Mouse (Mus musculus) embryonic facial prominence, embryonic 14.5 days (tissue): Measurements from ENCODE around the gene Fam107b. TPM values are rescaled to one million over a fixed set of nuclear protein-coding genes. Genes with fewer than 3 reads are reported as not detected.

ENCODE experiments used
- ATAC-seq: fragments of 200-750 bp; cut with Nextera tagmentation; 2 replicates; pipeline ENCODE4 v1.8.0; 2017; ENCODE audit warnings: low read depth, moderate number of reproducible peaks, moderate TSS enrichment
- DNase-seq: peaks from one replicate; pipeline ENCODE4 v3.0.0-alpha.2; 2015; ENCODE audit warnings: low spot score
- H3K27ac ChIP-seq: fragments of 300-500 bp; sonication (generic); replicated peaks from 2 replicates; pipeline ENCODE4 v1.5.1; 2014; ENCODE audit warnings: low read depth, mild to moderate bottlenecking, low read length, moderate library complexity
- H3K27me3 ChIP-seq: fragments of 300-500 bp; sonication (generic); replicated peaks from 2 replicates; pipeline ENCODE4 v1.6.1; 2014; ENCODE audit warnings: low read length; ENCODE audit not compliant: control insufficient read depth, insufficient read depth
- H3K36me3 ChIP-seq: fragments of 300-500 bp; sonication (generic); 2 replicates; pipeline ENCODE4 v1.6.1; 2014; ENCODE audit warnings: low read length, mixed read lengths; ENCODE audit not compliant: control insufficient read depth, insufficient read depth
- H3K4me1 ChIP-seq: fragments of 300-500 bp; sonication (generic); 2 replicates; pipeline ENCODE4 v1.6.1; 2014; ENCODE audit warnings: antibody characterized with exemption, low read length; ENCODE audit not compliant: control insufficient read depth, insufficient read depth
- H3K4me2 ChIP-seq: fragments of 300-500 bp; sonication (generic); 2 replicates; pipeline ENCODE4 v1.6.1; 2014; ENCODE audit warnings: low read depth, mild to moderate bottlenecking, low read length, moderate library complexity, mixed read lengths
- H3K4me3 ChIP-seq: fragments of 300-500 bp; sonication (generic); 2 replicates; pipeline ENCODE4 v1.5.1; 2014; ENCODE audit warnings: low read depth, mild to moderate bottlenecking, low read length
- H3K9ac ChIP-seq: fragments of 300-500 bp; sonication (generic); 2 replicates; pipeline ENCODE4 v1.6.1; 2014; ENCODE audit warnings: low read depth, mild to moderate bottlenecking, low read length, moderate library complexity, mixed read lengths
- H3K9me3 ChIP-seq: fragments of 300-500 bp; sonication (generic); 2 replicates; pipeline ENCODE4 v1.6.1; 2016; ENCODE audit warnings: low read length; ENCODE audit not compliant: control insufficient read depth
- WGBS: fragments of 180-500 bp; shearing (Covaris S2); extraction: QIAGEN DNeasy Blood & Tissue Kit; methylation state at CpG from one replicate; pipeline ENCODE4 v1.1.7; 2014; 5-methylcytosine and 5-hydroxymethylcytosine counted together
- polyA plus RNA-seq: library from polyadenylated mRNA; unstranded; fragments of >200 nt; fragmentation: Nextera tagmentation; extraction: Ambion mirVana; gene quantifications from 2 replicates; pipeline ENCODE4 v1.2.1, GENCODE M21; 2014

Gene Fam107b
- polyA plus RNA-seq, 1 experiment from 2014 or later, result 40.4 TPM

DNA sequence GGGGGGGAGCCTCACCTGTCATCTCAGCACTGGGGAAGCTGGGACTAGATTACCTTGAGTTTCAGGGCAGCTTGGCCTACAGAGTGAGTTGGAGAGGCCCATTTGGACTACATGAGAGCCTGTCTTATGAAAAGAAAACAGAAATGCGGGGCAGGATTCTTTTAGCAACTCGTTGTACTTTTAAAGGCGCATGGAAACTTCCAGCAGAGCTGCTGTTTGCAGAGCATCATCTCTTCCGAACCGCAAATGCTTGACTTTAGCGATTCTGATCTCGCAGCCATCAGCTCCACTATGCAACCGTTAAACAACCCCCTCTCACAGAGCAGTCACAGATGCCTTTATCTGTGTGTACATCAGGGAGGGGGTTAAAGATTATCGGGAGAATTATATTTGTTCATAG lies 179.8 kb downstream of the Fam107b start:
- Histone ChIP-seq H3K27me3 (no peaks in the 10 kb centered on the region), H3K9me3 (no peaks in the 10 kb centered on the region), H3K9ac (no peak overlapping the region), H3K27ac (no peak overlapping the region), H3K4me2 (no peak overlapping the region), H3K4me1 (peaks cover 37% of the 10 kb centered on the region), H3K36me3 (no peaks in the 10 kb centered on the region), H3K4me3 (no peak overlapping the region)
- no peak for DNase-seq
- 69% methylated on average over 9 of the region's 9 CpGs for WGBS
- ATAC-seq, result no peak

DNA sequence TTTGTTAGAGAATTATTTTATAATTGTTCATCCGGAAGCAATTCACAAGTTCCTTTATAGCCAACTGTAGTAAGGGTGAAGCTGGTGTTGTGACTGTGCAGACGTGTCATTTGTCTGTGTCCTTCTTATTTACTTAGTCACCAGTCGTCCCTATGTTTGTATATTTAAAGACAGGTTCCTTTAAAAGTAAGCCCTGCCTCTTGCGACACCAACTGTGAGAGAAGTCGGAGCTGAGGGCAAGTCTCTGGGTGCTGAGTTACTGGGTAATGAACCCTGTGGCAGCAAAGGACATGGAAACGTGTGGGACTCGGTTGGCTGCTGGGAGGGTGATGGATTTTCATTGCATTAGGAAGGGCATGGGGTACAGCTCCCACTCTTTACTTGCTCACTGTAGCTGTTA lies 182.1 kb downstream of the Fam107b start:
- no peak for DNase-seq
- Histone ChIP-seq H3K4me2 (no peak overlapping the region), H3K4me1 (peaks cover 37% of the 10 kb centered on the region), H3K36me3 (no peaks in the 10 kb centered on the region), H3K27me3 (no peaks in the 10 kb centered on the region), H3K4me3 (no peak overlapping the region), H3K27ac (no peak overlapping the region), H3K9ac (no peak overlapping the region), H3K9me3 (no peaks in the 10 kb centered on the region)
- 68% methylated on average over 7 of the region's 7 CpGs for WGBS
- ATAC-seq, result no peak

DNA sequence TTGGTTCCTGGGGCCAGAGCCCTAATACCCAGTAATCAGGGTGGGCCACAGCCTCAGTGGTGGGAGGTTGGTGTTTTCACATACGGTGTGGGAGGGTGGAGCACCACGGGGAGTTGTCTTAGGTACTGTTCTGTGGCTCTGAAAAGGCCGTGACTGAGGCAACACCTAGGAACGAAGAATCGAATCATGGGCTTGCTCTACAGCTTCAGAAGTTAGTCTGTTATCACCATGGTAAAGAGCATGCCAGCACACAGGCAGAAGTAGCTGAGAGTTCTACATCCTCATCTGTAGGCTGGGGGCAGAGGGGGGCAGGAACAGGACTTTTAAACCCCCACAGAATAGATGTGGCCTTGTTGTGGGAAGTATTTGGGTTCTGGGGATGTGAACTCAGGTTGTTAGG lies 182.6 kb downstream of the Fam107b start:
- Histone ChIP-seq H3K27ac (no peak overlapping the region), H3K36me3 (no peaks in the 10 kb centered on the region), H3K27me3 (no peaks in the 10 kb centered on the region), H3K9me3 (no peaks in the 10 kb centered on the region), H3K4me1 (peaks cover 37% of the 10 kb centered on the region), H3K4me3 (no peak overlapping the region), H3K4me2 (no peak overlapping the region), H3K9ac (no peak overlapping the region)
- 84% methylated on average over 5 of the region's 5 CpGs for WGBS
- DNase-seq (no peak), ATAC-seq (no peak)

DNA sequence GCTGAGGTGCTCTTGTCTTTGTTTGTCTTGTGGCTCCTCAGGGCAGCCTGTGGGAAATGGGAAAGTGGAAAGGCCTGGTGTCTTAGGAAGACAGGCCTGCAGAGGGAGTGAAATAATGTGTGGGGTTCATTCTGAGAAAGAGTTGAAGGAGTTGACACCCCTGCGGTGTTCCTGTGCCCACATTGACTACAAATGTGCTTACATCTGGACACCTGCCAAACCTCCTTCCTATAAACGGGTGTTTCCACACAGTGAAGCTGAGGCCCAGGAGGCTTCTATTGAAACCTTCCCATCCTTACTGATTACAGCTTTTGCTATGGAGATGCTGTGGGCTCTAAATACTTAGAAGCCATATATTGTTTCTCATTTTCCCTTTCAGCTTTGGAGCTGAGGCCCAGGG lies 183.5 kb downstream of the Fam107b start:
- Histone ChIP-seq H3K27ac (no peak overlapping the region; the same call in 1 of the 2 replicates), H3K4me3 (no peak overlapping the region), H3K4me1 (peaks cover 30% of the 10 kb centered on the region), H3K4me2 (no peak overlapping the region), H3K9me3 (no peaks in the 10 kb centered on the region), H3K36me3 (no peaks in the 10 kb centered on the region), H3K9ac (no peak overlapping the region), H3K27me3 (no peaks in the 10 kb centered on the region)
- 21% methylated on average over 2 of the region's 2 CpGs for WGBS
- ATAC-seq (peak; percentile 44; the same call in 1 of the 2 replicates), DNase-seq (peak; percentile 89)

DNA sequence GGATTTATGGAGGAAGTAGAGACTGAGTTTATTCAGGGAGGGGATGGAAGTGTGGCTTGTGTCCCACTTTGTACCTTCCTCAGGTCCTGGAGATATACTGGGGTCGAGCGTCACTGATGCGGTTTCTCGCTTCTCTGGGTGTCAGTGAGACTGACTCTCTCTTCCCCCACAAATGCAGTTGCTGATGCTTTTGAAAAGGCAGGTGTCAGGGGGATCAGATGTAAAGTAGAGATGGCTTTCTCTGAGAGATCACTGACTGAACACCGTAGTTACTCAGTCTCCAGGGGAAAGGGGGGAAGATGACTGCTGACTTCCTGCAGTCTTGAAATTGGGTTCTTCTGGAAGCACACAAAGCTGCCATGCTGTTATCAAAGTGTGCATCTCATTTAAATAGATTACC lies 185.6 kb downstream of the Fam107b start:
- no peak overlapping the region for H3K9ac ChIP-seq
- ATAC-seq, result no peak
- no peak overlapping the region for H3K4me2 ChIP-seq
- H3K36me3 ChIP-seq, result no peaks in the 10 kb centered on the region
- no peak for DNase-seq
- H3K9me3 ChIP-seq, result no peaks in the 10 kb centered on the region
- no peaks in the 10 kb centered on the region for H3K27me3 ChIP-seq
- H3K27ac ChIP-seq, result no peak overlapping the region
- peaks cover 22% of the 10 kb centered on the region for H3K4me1 ChIP-seq
- 88% methylated on average over 5 of the region's 5 CpGs for WGBS
- no peak overlapping the region for H3K4me3 ChIP-seq

DNA sequence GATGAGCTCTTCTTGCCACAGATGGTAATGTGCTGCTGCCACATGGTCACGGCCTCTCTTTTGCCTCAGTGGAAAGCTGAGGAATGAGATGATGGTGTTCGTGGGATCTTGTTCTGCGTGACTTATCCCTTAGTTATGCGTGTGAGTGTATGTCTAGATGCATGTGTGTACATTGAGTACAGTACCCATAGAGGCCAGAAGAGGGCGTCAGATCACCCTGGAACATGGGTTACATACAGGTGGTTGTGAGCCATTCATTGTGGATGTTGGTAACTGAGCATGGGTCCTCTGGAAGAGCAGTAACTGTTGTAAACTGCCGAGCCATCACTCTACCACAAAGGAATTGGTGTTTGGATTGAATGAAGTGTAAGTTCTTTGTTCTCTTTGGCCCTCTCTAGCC lies 188.1 kb downstream of the Fam107b start:
- Histone ChIP-seq H3K9ac (no peak overlapping the region), H3K4me3 (no peak overlapping the region), H3K4me1 (peaks cover 25% of the 10 kb centered on the region), H3K27me3 (no peaks in the 10 kb centered on the region), H3K27ac (no peak overlapping the region), H3K36me3 (no peaks in the 10 kb centered on the region), H3K9me3 (no peaks in the 10 kb centered on the region), H3K4me2 (no peak overlapping the region)
- WGBS, result 96% methylated on average over 6 of the region's 6 CpGs
- ATAC-seq (no peak), DNase-seq (no peak)

DNA sequence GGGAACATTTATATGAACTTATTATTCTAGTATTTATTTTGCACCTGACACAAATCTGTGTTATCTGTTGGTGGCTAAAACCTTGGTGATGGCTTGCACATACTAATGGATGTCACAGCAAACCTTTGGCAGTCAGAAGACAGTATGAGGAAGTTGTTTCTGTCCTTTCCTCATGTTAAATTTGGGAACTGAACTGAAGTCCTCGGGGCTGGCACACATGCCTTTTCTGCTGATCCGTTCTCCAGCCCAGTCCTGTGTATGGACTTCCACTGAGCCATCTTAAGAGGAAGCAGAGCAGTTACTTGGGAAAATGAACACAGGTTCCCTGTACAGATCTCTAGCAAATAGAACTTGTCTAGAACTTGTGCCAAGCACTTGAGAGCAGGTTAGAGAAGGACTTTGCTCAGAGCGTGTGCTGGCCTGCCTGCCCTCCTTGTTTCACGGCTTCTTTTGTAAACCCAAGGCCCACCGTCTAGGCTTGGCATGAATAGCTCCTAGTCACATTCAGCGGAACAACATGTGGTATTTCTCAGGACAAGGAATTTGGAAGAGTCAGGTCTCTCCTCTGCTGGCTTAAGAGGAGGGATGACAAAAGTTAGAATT lies 190.0 kb downstream of the Fam107b start:
- Histone ChIP-seq H3K27ac (no peak overlapping the region), H3K4me2 (no peak overlapping the region), H3K4me1 (peaks cover 16% of the 10 kb centered on the region), H3K9ac (no peak overlapping the region), H3K27me3 (no peaks in the 10 kb centered on the region), H3K4me3 (no peak overlapping the region), H3K9me3 (no peaks in the 10 kb centered on the region), H3K36me3 (no peaks in the 10 kb centered on the region)
- ATAC-seq (no peak), DNase-seq (peak; percentile 43)
- 67% methylated on average over 6 of the region's 6 CpGs for WGBS

DNA sequence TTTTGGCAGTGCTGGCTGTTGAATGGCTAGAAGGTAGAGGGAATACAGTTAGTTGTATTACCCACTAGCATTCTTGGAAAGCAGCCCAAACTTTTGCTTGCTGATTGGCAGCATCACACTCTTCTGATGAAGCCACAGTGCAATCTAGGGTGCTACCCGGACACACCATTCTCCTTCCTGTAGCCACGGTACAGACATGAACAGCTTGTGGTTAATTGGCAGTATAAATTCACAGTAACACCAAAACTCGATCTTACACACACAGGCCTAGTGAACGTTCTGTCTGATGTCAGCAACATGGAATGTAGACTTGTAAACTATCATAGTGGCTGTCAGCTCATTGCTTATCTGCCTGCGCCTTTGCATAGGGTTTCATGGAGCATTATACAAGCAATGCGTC lies 193.8 kb downstream of the Fam107b start:
- ATAC-seq, result peak; percentile 45; the same call in 1 of the 2 replicates
- peaks cover 20% of the 10 kb centered on the region for H3K4me1 ChIP-seq

More for the DNA sequence above, 193.8 kb downstream of the Fam107b start:
- no peak overlapping the region for H3K9ac ChIP-seq
- H3K4me2 ChIP-seq, result no peak overlapping the region
- H3K27me3 ChIP-seq, result no peaks in the 10 kb centered on the region
- H3K9me3 ChIP-seq, result no peaks in the 10 kb centered on the region
- H3K36me3 ChIP-seq, result no peaks in the 10 kb centered on the region
- WGBS, result 59% methylated on average over 6 of the region's 6 CpGs
- DNase-seq, result peak; percentile 39
- no peak overlapping the region for H3K27ac ChIP-seq
- no peak overlapping the region for H3K4me3 ChIP-seq
